ENCODE assay signal across 10 mouse cellular contexts in genomic region chr10:80857848-80858247, GRCm38 (mm10). TPM values are rescaled to one million over a fixed set of nuclear protein-coding genes. Genes with fewer than 3 reads are reported as not detected.
A peak's percentile ranks its signal among the peaks of the same experiment; 100 is the strongest.
DNase-seq lines count a peak whose midpoint lies in the region; ATAC-seq and TF ChIP-seq lines count a peak whose summit lies in the region.
"Had no signal": no experiment of that assay in that cellular context is flagged by ENCODE, and none has a peak within 500 bp of the region (broad histone marks: within the 10 kb centered on the region; RNA-seq: fewer than 3 reads in every experiment).

No protein-coding gene starts in this region.

- H3K27ac ChIP-seq in lung, embryonic 14.5 days (ENCODE audit: low read depth), result peak overlapping the region; percentile 71
- H3K27ac ChIP-seq in intestine, embryonic 16.5 days (ENCODE audit: low read length), result no peak overlapping the region
- H3K27ac ChIP-seq in neural tube, embryonic 13.5 days (replicated peaks), result peak overlapping the region; percentile 59

- H3K36me3 ChIP-seq in lung, embryonic 14.5 days (ENCODE audit: insufficient read depth), result peaks cover 20% of the 10 kb centered on the region
- no peaks in the 10 kb centered on the region for H3K36me3 ChIP-seq in intestine, embryonic 16.5 days (ENCODE audit: control insufficient read depth, insufficient read depth, low read length)
- peaks cover 25% of the 10 kb centered on the region for H3K36me3 ChIP-seq in neural tube, embryonic 13.5 days

- WGBS in lung, embryonic 14.5 days, result 61% methylated on average over 3 of the region's 3 CpGs
- 55% methylated on average over 3 of the region's 3 CpGs for WGBS in intestine, embryonic 16.5 days
- 72% methylated on average over 3 of the region's 3 CpGs for WGBS in neural tube, embryonic 13.5 days

- H3K4me1 ChIP-seq in lung, embryonic 14.5 days (ENCODE audit: insufficient read depth), result peaks cover 4% of the 10 kb centered on the region; the same call in 1 of the 2 replicates
- peaks cover 25% of the 10 kb centered on the region for H3K4me1 ChIP-seq in intestine, embryonic 16.5 days (ENCODE audit: control insufficient read depth, insufficient read depth, low read length)
- H3K4me1 ChIP-seq in neural tube, embryonic 13.5 days (replicated peaks), result peaks cover 49% of the 10 kb centered on the region

- DNase-seq in lung, embryonic 14.5 days, result no peak
- DNase-seq in lung, adult 18-20 months, result no peak
- no peak for DNase-seq in cerebellum, adult 18-20 months
- DNase-seq: cerebellum, adult 11-12 months had no signal

- peak overlapping the region; percentile 85 for H3K9ac ChIP-seq in lung, embryonic 14.5 days
- peak overlapping the region; percentile 30; the same call in 1 of the 2 replicates for H3K9ac ChIP-seq in intestine, embryonic 16.5 days (ENCODE audit: low read depth, low read length)
- peak overlapping the region; percentile 91 for H3K9ac ChIP-seq in neural tube, embryonic 13.5 days

- no peak for ATAC-seq in lung, embryonic 14.5 days (ENCODE audit: insufficient read depth)
- ATAC-seq in erythroblast, adult 5-6 weeks (replicated peaks; ENCODE audit: low FRiP score, poor library complexity, severe bottlenecking), result peak; percentile 35
- no peak for ATAC-seq in intestine, embryonic 16.5 days
- no peak for ATAC-seq in neural tube, embryonic 13.5 days (ENCODE audit: low read depth)
- ATAC-seq in megakaryocyte, adult 5-6 weeks (ENCODE audit: poor library complexity, severe bottlenecking), result no peak
- ATAC-seq in granulocyte monocyte progenitor cell, adult 5-6 weeks (replicated peaks; ENCODE audit: poor library complexity, severe bottlenecking), result no peak

- peak overlapping the region; percentile 99 for H3K4me2 ChIP-seq in lung, embryonic 14.5 days
- no peak overlapping the region for H3K4me2 ChIP-seq in intestine, embryonic 16.5 days (ENCODE audit: low read depth, low read length)
- peak overlapping the region; percentile 99 for H3K4me2 ChIP-seq in neural tube, embryonic 13.5 days

- H3K27me3 ChIP-seq in lung, embryonic 14.5 days (ENCODE audit: insufficient read depth, low read length), result no peaks in the 10 kb centered on the region
- H3K27me3 ChIP-seq in intestine, embryonic 16.5 days (replicated peaks; ENCODE audit: control insufficient read depth, insufficient read depth, low read length), result no peaks in the 10 kb centered on the region
- no peaks in the 10 kb centered on the region for H3K27me3 ChIP-seq in neural tube, embryonic 13.5 days

- peak overlapping the region; percentile 12; the same call in 1 of the 2 replicates for H3K4me3 ChIP-seq in lung, embryonic 14.5 days (ENCODE audit: low read depth, low read length)
- H3K4me3 ChIP-seq in intestine, embryonic 16.5 days (ENCODE audit: low read length), result no peak overlapping the region
- no peak overlapping the region for H3K4me3 ChIP-seq in neural tube, embryonic 13.5 days

- TF ChIP-seq CTCF in lung, embryonic 14.5 days (IDR thresholded peaks at IDR 0.05; ENCODE audit: low read depth), result no peak

- no peaks in the 10 kb centered on the region for H3K9me3 ChIP-seq in lung, embryonic 14.5 days (ENCODE audit: low read depth, low read length)
- H3K9me3 ChIP-seq in intestine, embryonic 16.5 days (ENCODE audit: control insufficient read depth, low read length), result no peaks in the 10 kb centered on the region
- H3K9me3 ChIP-seq in neural tube, embryonic 13.5 days, result no peaks in the 10 kb centered on the region

RNA-seq across cellular contexts. Expression of gene Sppl2b, which starts 2.8 kb away (rescaled TPM):
- polyA plus RNA-seq in lung, embryonic 14.5 days (2014; fragmentation: Nextera tagmentation; extraction: Ambion mirVana), result 32.3 and 38.7 TPM in 2 replicates
- total RNA-seq in erythroblast, adult 5-6 weeks (2015; ENCODE audit: low replicate concordance), result 225 and 274 TPM in 2 replicates
- total RNA-seq in erythroblast, adult 5-6 weeks (2017; ENCODE audit: low replicate concordance), result 343 and 430 TPM in 2 replicates
- 36.2 and 36.6 TPM in 2 replicates for polyA plus RNA-seq in intestine, embryonic 16.5 days (2015; fragmentation: Nextera tagmentation; extraction: Ambion mirVana)
- polyA plus RNA-seq in neural tube, embryonic 13.5 days (2015; fragmentation: Nextera tagmentation; extraction: Ambion mirVana), result 62.0 and 66.2 TPM in 2 replicates
- total RNA-seq in megakaryocyte, adult 5-6 weeks (2015), result 10.1 and 10.4 TPM in 2 replicates
- total RNA-seq in megakaryocyte, adult 5-6 weeks (2017), result 9.1 and 15.1 TPM in 2 replicates
- total RNA-seq in granulocyte monocyte progenitor cell, adult 5-6 weeks (2014; fragmentation: Nextera tagmentation), result 15.2 and 20.9 TPM in 2 replicates
- 12.2 and 14.1 TPM in 2 replicates for total RNA-seq in granulocyte monocyte progenitor cell, adult 5-6 weeks (2017)

RNA-seq across cellular contexts. Expression of gene Lsm7, which starts 2.8 kb away (rescaled TPM):
- 334 and 337 TPM in 2 replicates for polyA plus RNA-seq in lung, embryonic 14.5 days (2014; fragmentation: Nextera tagmentation; extraction: Ambion mirVana)
- total RNA-seq in erythroblast, adult 5-6 weeks (2015; ENCODE audit: low replicate concordance), result 27.8 and 33.2 TPM in 2 replicates
- total RNA-seq in erythroblast, adult 5-6 weeks (2017; ENCODE audit: low replicate concordance), result 59.8 and 67.9 TPM in 2 replicates
- polyA plus RNA-seq in intestine, embryonic 16.5 days (2015; fragmentation: Nextera tagmentation; extraction: Ambion mirVana), result 198 and 240 TPM in 2 replicates
- polyA plus RNA-seq in neural tube, embryonic 13.5 days (2015; fragmentation: Nextera tagmentation; extraction: Ambion mirVana), result 199 and 218 TPM in 2 replicates
- 56.6 and 58.0 TPM in 2 replicates for total RNA-seq in megakaryocyte, adult 5-6 weeks (2015)
- total RNA-seq in megakaryocyte, adult 5-6 weeks (2017), result 104 and 130 TPM in 2 replicates
- 207 and 210 TPM in 2 replicates for total RNA-seq in granulocyte monocyte progenitor cell, adult 5-6 weeks (2014; fragmentation: Nextera tagmentation)
- 378 and 439 TPM in 2 replicates for total RNA-seq in granulocyte monocyte progenitor cell, adult 5-6 weeks (2017)

RNA-seq across cellular contexts. Expression of gene Tmprss9, which starts 13.8 kb away (rescaled TPM):
- 0.05 TPM in 1 of 2 replicates, not detected in the other for polyA plus RNA-seq in lung, embryonic 14.5 days (2014; fragmentation: Nextera tagmentation; extraction: Ambion mirVana)
- not detected in 2 replicates for total RNA-seq in erythroblast, adult 5-6 weeks (2015; ENCODE audit: low replicate concordance)
- 0.17 TPM in 1 of 2 replicates, not detected in the other for total RNA-seq in erythroblast, adult 5-6 weeks (2017; ENCODE audit: low replicate concordance)
- 0.06 TPM in 1 of 2 replicates, not detected in the other for polyA plus RNA-seq in intestine, embryonic 16.5 days (2015; fragmentation: Nextera tagmentation; extraction: Ambion mirVana)
- polyA plus RNA-seq in neural tube, embryonic 13.5 days (2015; fragmentation: Nextera tagmentation; extraction: Ambion mirVana), result 0.08 and 0.31 TPM in 2 replicates
- not detected in 2 replicates for total RNA-seq in megakaryocyte, adult 5-6 weeks (2015)
- not detected in 2 replicates for total RNA-seq in megakaryocyte, adult 5-6 weeks (2017)
- total RNA-seq in granulocyte monocyte progenitor cell, adult 5-6 weeks (2014; fragmentation: Nextera tagmentation), result not detected in 2 replicates
- not detected in 2 replicates for total RNA-seq in granulocyte monocyte progenitor cell, adult 5-6 weeks (2017)
- polyA plus RNA-seq: limb, embryonic 11.5 days had no signal

RNA-seq across cellular contexts. Expression of gene Lingo3, which starts 14.0 kb away (rescaled TPM):
- 0.05 and 0.17 TPM in 2 replicates for polyA plus RNA-seq in lung, embryonic 14.5 days (2014; fragmentation: Nextera tagmentation; extraction: Ambion mirVana)
- total RNA-seq in erythroblast, adult 5-6 weeks (2015; ENCODE audit: low replicate concordance), result not detected in 2 replicates
- not detected in 2 replicates for total RNA-seq in erythroblast, adult 5-6 weeks (2017; ENCODE audit: low replicate concordance)
- 0.07 and 0.10 TPM in 2 replicates for polyA plus RNA-seq in intestine, embryonic 16.5 days (2015; fragmentation: Nextera tagmentation; extraction: Ambion mirVana)
- 2.3 and 3.2 TPM in 2 replicates for polyA plus RNA-seq in neural tube, embryonic 13.5 days (2015; fragmentation: Nextera tagmentation; extraction: Ambion mirVana)
- total RNA-seq in megakaryocyte, adult 5-6 weeks (2015), result not detected in 2 replicates
- not detected in 2 replicates for total RNA-seq in megakaryocyte, adult 5-6 weeks (2017)
- 0.21 TPM in 1 of 2 replicates, not detected in the other for total RNA-seq in granulocyte monocyte progenitor cell, adult 5-6 weeks (2014; fragmentation: Nextera tagmentation)
- 0.15 TPM in 1 of 2 replicates, not detected in the other for total RNA-seq in granulocyte monocyte progenitor cell, adult 5-6 weeks (2017)

RNA-seq across cellular contexts. Expression of gene Oaz1, which starts 31.4 kb away (rescaled TPM):
- 1,866 and 1,984 TPM in 2 replicates for polyA plus RNA-seq in lung, embryonic 14.5 days (2014; fragmentation: Nextera tagmentation; extraction: Ambion mirVana)
- 1,067 and 1,159 TPM in 2 replicates for total RNA-seq in erythroblast, adult 5-6 weeks (2015; ENCODE audit: low replicate concordance)
- 242 and 348 TPM in 2 replicates for total RNA-seq in erythroblast, adult 5-6 weeks (2017; ENCODE audit: low replicate concordance)
- 1,610 and 1,714 TPM in 2 replicates for polyA plus RNA-seq in intestine, embryonic 16.5 days (2015; fragmentation: Nextera tagmentation; extraction: Ambion mirVana)
- 1,173 and 1,183 TPM in 2 replicates for polyA plus RNA-seq in neural tube, embryonic 13.5 days (2015; fragmentation: Nextera tagmentation; extraction: Ambion mirVana)
- 1,171 and 1,242 TPM in 2 replicates for total RNA-seq in megakaryocyte, adult 5-6 weeks (2015)
- 206 and 296 TPM in 2 replicates for total RNA-seq in megakaryocyte, adult 5-6 weeks (2017)
- total RNA-seq in granulocyte monocyte progenitor cell, adult 5-6 weeks (2014; fragmentation: Nextera tagmentation), result 1,332 and 1,363 TPM in 2 replicates
- total RNA-seq in granulocyte monocyte progenitor cell, adult 5-6 weeks (2017), result 324 and 374 TPM in 2 replicates

Comparison
In these comparisons a context has a peak if more than half of its experiments do, and no peak if none do; other contexts are left out.
1. H3K9ac ChIP-seq: peak in every context shown above with its lines; median percentile 91 in neural tube, embryonic 13.5 days; 85 in lung, embryonic 14.5 days; 30 in intestine, embryonic 16.5 days.
2. RNA of gene Sppl2b, which starts 2.8 kb away (total RNA-seq): 225 to 430 TPM in erythroblast, adult 5-6 weeks; 12.2 to 20.9 TPM in granulocyte monocyte progenitor cell, adult 5-6 weeks and 9.1 to 15.1 TPM in megakaryocyte, adult 5-6 weeks; every median in the first group is over 10 times any median in the second.